Mouse (Mus musculus): ENCODE data around the gene Sp9.

Gene Sp9

GRCm38 (mm10) chr2:73301979-73302378 is 30.3 kb downstream of the Sp9 start:
- in situ Hi-C loops (cut with MboI, MseI) = no loop called here

- in situ Hi-C loops (cut with MboI, MseI) = no loop called here
These were observed 31.0 kb downstream of the Sp9 start for GRCm38 (mm10) chr2:73302722-73303121.

- in situ Hi-C loops (cut with MboI, MseI) = no loop called here
These were observed 32.8 kb downstream of the Sp9 start for GRCm38 (mm10) chr2:73304506-73304905.

- in situ Hi-C loops (cut with MboI, MseI) = no loop called here
These were observed 34.3 kb downstream of the Sp9 start for GRCm38 (mm10) chr2:73306006-73306405.

GRCm38 (mm10) chr2:73312152-73313116 is 40.7 kb downstream of the Sp9 start, which contains the start of the genes Scrn3 and Cir1:
Gene Scrn3 (plus strand): TSS chr2:73312601.
Gene Cir1 (minus strand): TSS chr2:73312701.
- in situ Hi-C loops (cut with MboI, MseI) = no loop called here

GRCm38 (mm10) chr2:73313117-73313501 is 41.4 kb downstream of the Sp9 start:
- in situ Hi-C loops (cut with MboI, MseI) = no loop called here

GRCm38 (mm10) chr2:73314311-73314710 is 42.6 kb downstream of the Sp9 start:
- in situ Hi-C loops (cut with MboI, MseI) = no loop called here

GRCm38 (mm10) chr2:73317426-73317825 is 45.7 kb downstream of the Sp9 start:
- in situ Hi-C loops (cut with MboI, MseI) = no loop called here

- in situ Hi-C loops (cut with MboI, MseI) = no loop called here
These were observed 47.5 kb downstream of the Sp9 start for GRCm38 (mm10) chr2:73319218-73319617.

- in situ Hi-C loops (cut with MboI, MseI) = loop anchor here in 1 of 2 experiments (5.0 kb wide), 1 partner anchor 99 kb away; no protein-coding TSS in a partner anchor
These were observed 51.3 kb downstream of the Sp9 start for GRCm38 (mm10) chr2:73322991-73323390.

- in situ Hi-C loops (cut with MboI, MseI) = no loop called here
These were observed 54.1 kb downstream of the Sp9 start for GRCm38 (mm10) chr2:73325871-73326270.

Measured in T-helper 17 cell (primary cell).